8 mouse cellular contexts compared by ENCODE assay signal in the genomic region with DNA sequence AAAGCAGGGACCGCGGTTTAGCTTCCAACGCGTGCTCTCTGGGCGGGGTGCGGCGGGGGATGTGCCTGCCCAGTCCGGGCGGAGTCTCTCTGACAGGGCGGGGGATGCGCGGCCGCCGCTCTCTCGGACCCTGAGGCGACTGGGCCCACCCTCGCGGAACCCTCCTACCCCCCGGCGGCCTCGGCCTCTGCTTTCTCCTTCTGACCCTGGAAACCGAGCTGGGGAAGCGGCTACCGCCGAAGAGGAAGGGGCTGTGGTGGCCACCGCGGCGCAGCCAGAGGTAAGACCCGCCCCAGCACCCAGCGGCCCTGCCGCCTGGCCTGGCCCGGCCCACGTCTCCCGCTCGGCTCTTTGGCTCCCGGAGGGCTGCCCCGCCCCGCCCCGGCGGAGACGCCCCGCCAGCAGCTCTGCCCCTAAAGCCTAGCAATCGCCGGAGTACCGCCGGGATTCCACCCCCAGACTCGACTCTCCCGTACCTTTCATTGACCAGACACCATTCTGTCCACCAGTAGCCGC. TPM values are rescaled to one million over a fixed set of nuclear protein-coding genes. Genes with fewer than 3 reads are reported as not detected.
DNase-seq lines count a peak whose midpoint lies in the region; ATAC-seq and TF ChIP-seq lines count a peak whose summit lies in the region.

No protein-coding gene starts in this region.

- H3K9ac ChIP-seq in CH12.LX (ENCODE audit: insufficient read depth, low read depth) = peak overlapping the region; percentile 41
- peak overlapping the region; percentile 90 for H3K9ac ChIP-seq in forebrain, embryonic 12.5 days
- H3K9ac ChIP-seq in lung, postnatal 0 days (replicated peaks; ENCODE audit: low read depth) = peak overlapping the region; percentile 82

- no peak for TF ChIP-seq CTCF in CH12.LX (conservative IDR thresholded peaks at IDR 0.05 in 1 of 2, IDR thresholded peaks at IDR 0.05 in 1 of 2; ENCODE audit: low read depth in 2 of 2, low read length in 2 of 2)
- TF ChIP-seq CTCF in lung, postnatal 0 days (IDR thresholded peaks at IDR 0.05) = no peak

- intact Hi-C loops in heart, postnatal 25 days (cut with DNase I) = loop anchor here (5.0 kb wide), 1 partner anchor 94 kb away; a partner anchor contains a TSS

- H3K4me2 ChIP-seq in CH12.LX (ENCODE audit: insufficient read depth, low read depth, poor library complexity, severe bottlenecking) = peak overlapping the region; percentile 86; the same call in 1 of the 2 replicates
- peak overlapping the region; percentile 86 for H3K4me2 ChIP-seq in forebrain, embryonic 12.5 days
- H3K4me2 ChIP-seq in lung, postnatal 0 days (replicated peaks; ENCODE audit: low read depth, low read length) = peak overlapping the region; percentile 63

- WGBS in forebrain, embryonic 12.5 days = under 1% methylated on average over 48 of the region's 49 CpGs
- whole genome bisulfite sequencing in large intestine, adult 2 months = under 1% methylated on average over 49 of the region's 49 CpGs
- WGBS in lung, postnatal 0 days = under 1% methylated on average over 40 of the region's 49 CpGs

- H3K27me3 ChIP-seq in CH12.LX (replicated peaks) = no peaks in the 10 kb centered on the region
- no peaks in the 10 kb centered on the region for H3K27me3 ChIP-seq in forebrain, embryonic 12.5 days
- no peaks in the 10 kb centered on the region for H3K27me3 ChIP-seq in lung, postnatal 0 days (replicated peaks; ENCODE audit: insufficient read depth, low read length)

- peak overlapping the region; percentile 79 to 82 (median 82) for H3K4me3 ChIP-seq in CH12.LX (replicated peaks in 1 of 3; ENCODE audit: low read depth in 2 of 3, low read length in 2 of 3, poor library complexity in 1 of 3)
- peak overlapping the region; percentile 95 for H3K4me3 ChIP-seq in forebrain, embryonic 12.5 days (replicated peaks)
- peak overlapping the region; percentile 86 for H3K4me3 ChIP-seq in lung, postnatal 0 days (ENCODE audit: low read depth, low read length)

- no peaks in the 10 kb centered on the region for H3K9me3 ChIP-seq in CH12.LX (replicated peaks; ENCODE audit: low read length)
- H3K9me3 ChIP-seq in forebrain, embryonic 12.5 days = no peaks in the 10 kb centered on the region
- H3K9me3 ChIP-seq in lung, postnatal 0 days (ENCODE audit: low read length) = no peaks in the 10 kb centered on the region

- DNase-seq in CH12.LX (ENCODE audit: extremely low read depth) = peak; percentile 65
- peak; percentile 94 for DNase-seq in adrenal gland, postnatal 14 days
- DNase-seq in heart, postnatal 25 days (ENCODE audit: low spot score) = peak; percentile 87
- DNase-seq in large intestine, adult 2 months (ENCODE audit: low read depth, low spot score) = peak; percentile 56
- peak; percentile 94 for DNase-seq in lung, postnatal 0 days (ENCODE audit: low spot score)
- DNase-seq in ovary, postnatal 36 days (ENCODE audit: low spot score) = peak; percentile 92
- DNase-seq in urinary bladder, adult 2 months (ENCODE audit: low spot score) = peak; percentile 96

- ATAC-seq in forebrain, embryonic 12.5 days (ENCODE audit: low FRiP score) = peak; percentile 94
- ATAC-seq in lung, postnatal 0 days = peak; percentile 92

- peaks cover 4% of the 10 kb centered on the region; the same call in 1 of the 2 replicates for H3K79me2 ChIP-seq in CH12.LX (replicated peaks; ENCODE audit: control insufficient read depth, extremely low read depth, insufficient read depth, poor library complexity, severe bottlenecking)

- in situ Hi-C loops in CH12.LX (cut with MboI; ENCODE audit: low pct_ligation_motif_present, low pct_unique_long_range_greater_than_20kb, low sequenced_read_pairs) = no loop called here

- no peak for TF ChIP-seq POLR2A in CH12.LX (IDR thresholded peaks at IDR 0.05; ENCODE audit: low read depth, low read length)

- no peak for TF ChIP-seq EP300 in CH12.LX (IDR thresholded peaks at IDR 0.05; ENCODE audit: low read length)
- no peak for TF ChIP-seq EP300 in lung, postnatal 0 days (IDR thresholded peaks at IDR 0.05)

- TF ChIP-seq RAD21 in CH12.LX (IDR thresholded peaks at IDR 0.05; ENCODE audit: low read depth, low read length) = no peak

- H3K4me1 ChIP-seq in CH12.LX (ENCODE audit: control insufficient read depth in 1 of 2, insufficient read depth in 2 of 2) = peaks cover 0 to 14% of the 10 kb centered on the region in 2 experiments; a peak in 3 of 4 replicates
- peaks cover 15% of the 10 kb centered on the region for H3K4me1 ChIP-seq in forebrain, embryonic 12.5 days
- H3K4me1 ChIP-seq in lung, postnatal 0 days (ENCODE audit: insufficient read depth, low read depth, low read length) = peaks cover 4% of the 10 kb centered on the region; the same call in 1 of the 2 replicates

- H3K36me3 ChIP-seq in CH12.LX (replicated peaks in 1 of 2; ENCODE audit: control insufficient read depth in 1 of 2, insufficient read depth in 1 of 2, low read length in 1 of 2) = no peaks in the 10 kb centered on the region
- H3K36me3 ChIP-seq in forebrain, embryonic 12.5 days (replicated peaks) = no peaks in the 10 kb centered on the region
- H3K36me3 ChIP-seq in lung, postnatal 0 days (ENCODE audit: insufficient read depth, low read length) = no peaks in the 10 kb centered on the region

- dilution Hi-C loops in CH12.LX (cut with MboI; ENCODE audit: extremely low pct_ligation_motif_present, extremely low pct_unique_long_range_greater_than_20kb, low sequenced_read_pairs) = no loop called here

- peak overlapping the region; percentile 12; the same call in 1 of the 2 replicates for H3K27ac ChIP-seq in CH12.LX (ENCODE audit: insufficient read depth, low read depth)
- H3K27ac ChIP-seq in forebrain, embryonic 12.5 days = peak overlapping the region; percentile 92
- H3K27ac ChIP-seq in lung, postnatal 0 days (ENCODE audit: low read length) = peak overlapping the region; percentile 96

TF ChIP-seq in CH12.LX, 34 proteins besides CTCF, POLR2A, EP300 and RAD21:
- TF ChIP-seq UBTF (IDR thresholded peaks at IDR 0.05; ENCODE audit: low read depth, low read length) (no peak), MAZ (IDR thresholded peaks at IDR 0.05; ENCODE audit: low read depth, low read length) (peak; percentile 30; the same call in 1 of the 2 replicates), CHD1 (IDR thresholded peaks at IDR 0.05; ENCODE audit: low read depth, low read length) (no peak), MXI1 (IDR thresholded peaks at IDR 0.05; ENCODE audit: low read depth, low read length) (no peak), SIN3A (IDR thresholded peaks at IDR 0.05; ENCODE audit: low read length) (peak; percentile 33; the same call in 1 of the 2 replicates), E2F4 (IDR thresholded peaks at IDR 0.05; ENCODE audit: insufficient replicate concordance, low read depth, low read length) (no peak)

RNA-seq across cellular contexts. Expression of a gene that starts 0.4 kb away (rescaled TPM):
- 1.7 and 2.0 TPM in 2 replicates for total RNA-seq in CH12.LX (2012; rRNA removed)
- 1.6 and 2.1 TPM in 2 replicates for total RNA-seq in CH12.LX (2014; rRNA removed)
- 1.7 and 2.6 TPM in 2 replicates for polyA plus RNA-seq in CH12.LX (2012; ENCODE audit: insufficient read length, low read depth)
- 14.1 and 18.9 TPM in 2 replicates for total RNA-seq in adrenal gland, postnatal 14 days (2021)
- 20.9 and 22.7 TPM in 2 replicates for polyA plus RNA-seq in forebrain, embryonic 12.5 days (2016; fragmentation: Nextera tagmentation; extraction: Ambion mirVana)
- 10 to 100 TPM; 11.9 to 13.6 TPM for total RNA-seq in heart, postnatal 25 days (2021)
- 1.0 and 1.7 TPM in 2 replicates for polyA plus RNA-seq in large intestine, adult 2 months (2012; rRNA removed)
- 8.1 and 11.5 TPM in 2 replicates for polyA plus RNA-seq in lung, postnatal 0 days (2015; fragmentation: Nextera tagmentation; extraction: Ambion mirVana)
- 9.2 and 9.6 TPM in 2 replicates for polyA plus RNA-seq in urinary bladder, adult 2 months (2012; rRNA removed)

RNA-seq across cellular contexts. Expression of a gene that starts 0.6 kb away (rescaled TPM):
- total RNA-seq in CH12.LX (2012; rRNA removed) = 3.5 and 5.2 TPM in 2 replicates
- total RNA-seq in CH12.LX (2014; rRNA removed) = 7.4 and 8.5 TPM in 2 replicates
- polyA plus RNA-seq in CH12.LX (2012; ENCODE audit: insufficient read length, low read depth) = 6.1 TPM in 2 replicates
- 5.5 and 6.6 TPM in 2 replicates for total RNA-seq in adrenal gland, postnatal 14 days (2021)
- polyA plus RNA-seq in forebrain, embryonic 12.5 days (2016; fragmentation: Nextera tagmentation; extraction: Ambion mirVana) = 13.0 and 18.1 TPM in 2 replicates
- total RNA-seq in heart, postnatal 25 days (2021) = 1 to 10 TPM; 7.3 to 8.0 TPM
- polyA plus RNA-seq in large intestine, adult 2 months (2012; rRNA removed) = 2.3 and 2.9 TPM in 2 replicates
- 3.4 and 3.6 TPM in 2 replicates for polyA plus RNA-seq in lung, postnatal 0 days (2015; fragmentation: Nextera tagmentation; extraction: Ambion mirVana)
- 6.5 and 7.0 TPM in 2 replicates for polyA plus RNA-seq in urinary bladder, adult 2 months (2012; rRNA removed)

Comparison
In these comparisons a context has a peak if more than half of its experiments do, and no peak if none do; other contexts are left out.
1. Peak in every context shown above with its lines: DNase-seq, ATAC-seq, H3K4me3 ChIP-seq and H3K27ac ChIP-seq.
2. H3K27ac ChIP-seq: peak in every context shown above with its lines; median percentile 96 in lung, postnatal 0 days; 92 in forebrain, embryonic 12.5 days; 12 in CH12.LX.